Mouse (Mus musculus): Measurements from ENCODE around the gene Fbxw21.
"Not testable (repeated sequence)": the region's sequence is repeated elsewhere in the genome, so short reads cannot be mapped to it uniquely, and the experiment has no call there.

Fbxw21 gene

GRCm38 (mm10) chr9:109161941-109162340, at the start of gene Fbxw21:
Gene Fbxw21 (minus strand): TSS chr9:109162041.
- no peak for DNase-seq

- not testable (repeated sequence) for DNase-seq
Measured at GRCm38 (mm10) chr9:109201347-109201746, 39.5 kb upstream of the Fbxw21 start.

GRCm38 (mm10) chr9:109200349-109200748, 38.5 kb upstream of the Fbxw21 start:
- DNase-seq: no peak

- DNase-seq: no peak
Measured at GRCm38 (mm10) chr9:109199353-109199752, 37.5 kb upstream of the Fbxw21 start.

GRCm38 (mm10) chr9:109195875-109196274, 34.0 kb upstream of the Fbxw21 start, which contains the start of gene Fbxw13:
Gene Fbxw13 (minus strand): TSS chr9:109195975.
- DNase-seq: not testable (repeated sequence)

GRCm38 (mm10) chr9:109177208-109177607, 15.4 kb upstream of the Fbxw21 start:
- DNase-seq: no peak

GRCm38 (mm10) chr9:109176301-109176700, 14.5 kb upstream of the Fbxw21 start:
- DNase-seq: no peak

GRCm38 (mm10) chr9:109167316-109167715, 5.5 kb upstream of the Fbxw21 start:
- no peak for DNase-seq

GRCm38 (mm10) chr9:109140414-109140813, 21.4 kb downstream of the Fbxw21 start:
- not testable (repeated sequence) for DNase-seq

- no peak for DNase-seq
Measured at GRCm38 (mm10) chr9:109130076-109130475, 31.8 kb downstream of the Fbxw21 start.

GRCm38 (mm10) chr9:109128211-109128610, 33.6 kb downstream of the Fbxw21 start:
- no peak for DNase-seq

- no peak for DNase-seq
Measured at GRCm38 (mm10) chr9:109127076-109127475, 34.8 kb downstream of the Fbxw21 start.

- no peak for DNase-seq
Measured at GRCm38 (mm10) chr9:109125481-109125880, 36.4 kb downstream of the Fbxw21 start.

GRCm38 (mm10) chr9:109125043-109125442, 36.8 kb downstream of the Fbxw21 start:
- DNase-seq: no peak

GRCm38 (mm10) chr9:109124164-109124563, 37.7 kb downstream of the Fbxw21 start:
- DNase-seq: no peak

- DNase-seq: no peak
Measured at GRCm38 (mm10) chr9:109123266-109123665, 38.6 kb downstream of the Fbxw21 start.

- no peak for DNase-seq
Measured at GRCm38 (mm10) chr9:109122553-109123085, 39.2 kb downstream of the Fbxw21 start.

GRCm38 (mm10) chr9:109120956-109121355, 40.9 kb downstream of the Fbxw21 start:
- DNase-seq: no peak

- no peak for DNase-seq
Measured at GRCm38 (mm10) chr9:109119571-109119970, 42.3 kb downstream of the Fbxw21 start.

- DNase-seq: no peak
Measured at GRCm38 (mm10) chr9:109118106-109118505, 43.7 kb downstream of the Fbxw21 start.

- DNase-seq: no peak
Measured at GRCm38 (mm10) chr9:109116205-109116604, 45.6 kb downstream of the Fbxw21 start.

- no peak for DNase-seq
Measured at GRCm38 (mm10) chr9:109114871-109115270, 47.0 kb downstream of the Fbxw21 start.

- peak; percentile 1 for DNase-seq
Measured at GRCm38 (mm10) chr9:109114276-109114675, 47.6 kb downstream of the Fbxw21 start.

GRCm38 (mm10) chr9:109113331-109113730, 48.5 kb downstream of the Fbxw21 start:
- DNase-seq: no peak

GRCm38 (mm10) chr9:109111591-109111990, 50.2 kb downstream of the Fbxw21 start:
- DNase-seq: no peak

All from kidney, adult 11 months (tissue).